Mouse (Mus musculus) limb, embryonic 10.5 days (tissue): ENCODE results near the gene Cryzl1. TPM values are rescaled to one million over a fixed set of nuclear protein-coding genes. Genes with fewer than 3 reads are reported as not detected.
A peak's percentile ranks its signal among the peaks of the same experiment; 100 is the strongest.

Source experiments
- DNase-seq: peaks from one replicate; pipeline ENCODE4 v3.0.0-alpha.2; 2017; ENCODE audit warnings: low spot score
- H3K27ac ChIP-seq: fragments of 300-500 bp; sonication (generic); 2 replicates; pipeline ENCODE4 v1.5.1; 2016; ENCODE audit warnings: mild to moderate bottlenecking
- H3K27me3 ChIP-seq: fragments of 300-500 bp; sonication (generic); 2 replicates; pipeline ENCODE4 v1.6.1; 2016; ENCODE audit warnings: low read depth, mild to moderate bottlenecking; ENCODE audit not compliant: poor library complexity, severe bottlenecking
- H3K36me3 ChIP-seq: fragments of 300-500 bp; sonication (generic); 2 replicates; pipeline ENCODE4 v1.6.1; 2016; ENCODE audit warnings: mild to moderate bottlenecking, moderate library complexity
- H3K4me1 ChIP-seq: fragments of 300-500 bp; sonication (generic); 2 replicates; pipeline ENCODE4 v1.6.1; 2016
- H3K4me3 ChIP-seq: fragments of 300-500 bp; sonication (generic); 2 replicates; pipeline ENCODE4 v1.5.1; 2016; ENCODE audit warnings: mild to moderate bottlenecking, moderate library complexity
- H3K9me3 ChIP-seq: fragments of 300-500 bp; sonication (generic); replicated peaks from 2 replicates; pipeline ENCODE4 v1.6.1; 2016; ENCODE audit warnings: mild to moderate bottlenecking
- WGBS: fragments of 180-500 bp; shearing (Covaris S2); methylation state at CpG from one replicate; pipeline ENCODE4 v1.1.7; 2016; 5-methylcytosine and 5-hydroxymethylcytosine counted together
- polyA plus RNA-seq: library from polyadenylated mRNA; unstranded; fragments of >200 nt; fragmentation: Nextera tagmentation; extraction: Ambion mirVana; gene quantifications from 2 replicates; pipeline ENCODE4 v1.2.1, GENCODE M21; 2016

Gene Cryzl1
- 54.5 and 61.3 TPM in 2 replicates for polyA plus RNA-seq

DNA sequence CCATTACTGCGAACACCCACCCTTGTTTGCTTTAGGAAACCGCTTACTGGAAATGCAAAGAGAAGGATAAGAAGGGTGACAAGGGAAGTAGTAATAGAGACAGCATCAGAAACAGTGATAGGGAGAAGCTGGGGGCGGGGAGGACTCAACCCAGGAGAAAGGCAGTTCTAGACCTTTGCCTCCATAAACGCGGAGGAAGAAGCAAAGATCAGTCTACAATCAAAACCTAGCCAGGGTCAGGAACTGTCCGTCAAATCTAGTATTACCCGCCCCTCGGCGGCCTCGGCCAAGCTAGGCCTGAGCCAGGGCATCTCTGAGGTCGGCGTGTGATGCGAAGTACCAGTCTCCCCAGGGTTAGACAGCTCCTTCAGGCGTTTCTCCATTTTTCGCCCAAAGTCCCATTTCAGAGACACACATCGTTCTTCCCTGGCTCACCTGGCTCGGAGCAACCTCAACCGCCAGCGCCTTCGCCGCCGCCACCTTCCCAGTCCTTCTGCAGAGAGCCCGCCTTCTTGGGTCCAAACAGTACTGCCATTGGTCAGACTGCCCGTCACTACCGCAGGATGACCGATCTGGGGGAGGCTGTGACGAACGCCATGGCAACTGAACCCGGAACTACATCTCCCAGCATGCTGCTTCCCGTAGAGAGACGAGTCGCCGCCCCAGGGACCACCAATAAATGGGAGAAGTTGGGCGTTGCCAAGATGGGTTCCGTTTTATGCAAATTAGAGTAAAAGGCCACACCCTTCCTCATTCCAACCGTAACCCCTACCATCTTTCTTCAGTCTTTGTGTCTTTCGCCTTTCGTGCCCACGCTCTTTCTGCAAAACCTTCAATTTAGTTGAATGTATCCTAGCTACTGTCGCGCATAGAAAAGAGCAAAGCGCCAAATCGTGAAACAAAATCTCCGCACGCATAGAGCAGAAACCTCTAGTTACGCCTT lies at the start of gene Cryzl1:
TSS of gene Cryzl1 (minus strand) at position 853 of the 943 bp plus-strand sequence.
- peak within 1 kb of the TSS; percentile 95 for H3K27ac ChIP-seq
- H3K27me3 ChIP-seq: no peaks in the 10 kb centered on the region
- 1% methylated on average over 46 of the region's 46 CpGs for WGBS
- H3K4me3 ChIP-seq: peak within 1 kb of the TSS; percentile 93
- no peaks in the 10 kb centered on the region for H3K36me3 ChIP-seq
- peaks cover 30% of the 10 kb centered on the region for H3K4me1 ChIP-seq
- DNase-seq: peak; percentile 94
- H3K9me3 ChIP-seq: no peaks in the 10 kb centered on the region

DNA sequence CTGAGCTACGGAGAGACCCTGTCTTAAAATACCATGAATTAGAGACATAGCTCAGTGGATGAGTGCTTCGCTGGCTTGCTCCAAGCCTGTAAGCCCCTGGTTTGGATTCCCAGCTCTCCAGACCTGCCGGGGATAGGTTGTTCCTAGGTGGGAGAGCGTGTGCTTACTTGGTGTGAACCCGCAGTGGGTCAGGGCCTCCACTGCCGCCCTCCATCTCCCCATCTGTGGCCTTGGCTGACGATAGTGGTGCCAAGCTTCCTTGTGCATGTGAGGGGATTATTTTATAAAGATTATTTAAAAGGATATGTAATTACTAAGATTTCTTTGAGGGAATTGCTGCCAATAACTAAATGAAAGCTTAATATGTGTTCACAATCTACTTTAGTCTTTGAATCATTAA lies 43.8 kb upstream of the Cryzl1 start:
- Histone ChIP-seq H3K36me3 (0 out of 2 replicates have a peak, but pooled peaks cover 4% of the 10 kb centered on the region), H3K27ac (no peak overlapping the region), H3K4me1 (no peaks in the 10 kb centered on the region), H3K27me3 (no peaks in the 10 kb centered on the region), H3K4me3 (no peak overlapping the region), H3K9me3 (no peaks in the 10 kb centered on the region)
- DNase-seq: no peak
- WGBS: 87% methylated on average over 7 of the region's 7 CpGs

DNA sequence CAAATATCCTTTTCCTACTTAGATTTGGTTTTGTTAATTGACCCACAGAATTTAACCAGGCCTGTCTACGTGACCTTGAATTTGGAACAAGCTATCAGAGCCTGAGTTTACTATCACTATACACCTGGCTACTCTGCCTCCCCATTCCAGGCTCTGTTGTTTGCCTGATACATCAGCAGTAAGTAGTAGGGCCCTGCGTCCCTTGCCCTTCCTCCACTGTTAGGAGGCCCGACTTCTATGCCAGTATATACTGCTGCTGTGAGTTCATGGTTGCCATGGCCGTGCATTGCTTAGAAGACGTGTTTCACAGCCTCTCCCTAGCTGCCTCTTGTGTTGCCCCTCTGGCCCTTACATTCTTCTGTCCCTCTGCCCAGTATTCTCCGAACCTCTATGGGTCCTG lies 42.6 kb upstream of the Cryzl1 start:
- Histone ChIP-seq H3K9me3 (no peaks in the 10 kb centered on the region), H3K27ac (no peak overlapping the region), H3K4me1 (peaks cover 5% of the 10 kb centered on the region; the same call in 1 of the 2 replicates), H3K36me3 (0 out of 2 replicates have a peak, but pooled peaks cover 4% of the 10 kb centered on the region), H3K27me3 (no peaks in the 10 kb centered on the region), H3K4me3 (no peak overlapping the region)
- WGBS: 88% methylated on average over 6 of the region's 6 CpGs
- no peak for DNase-seq

DNA sequence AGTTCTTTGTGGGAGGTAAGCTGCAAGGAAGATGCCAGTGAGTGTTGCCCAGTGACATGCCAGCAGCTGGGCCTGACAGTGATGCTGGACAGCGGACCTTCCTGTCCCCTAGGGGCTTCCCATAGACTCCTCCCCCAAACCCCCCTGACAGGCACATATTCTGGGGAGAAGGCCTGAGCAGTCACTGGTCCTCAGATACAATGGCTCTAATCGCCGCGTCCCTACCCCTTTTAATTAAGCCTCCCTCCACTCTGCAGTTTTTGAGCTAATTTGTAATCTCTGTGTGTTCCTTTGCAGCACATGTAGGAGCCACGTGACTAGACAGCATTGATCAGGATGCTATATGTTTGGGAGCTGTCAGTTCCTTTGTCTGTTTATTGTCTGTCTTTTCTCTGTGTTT lies 41.9 kb upstream of the Cryzl1 start:
- Histone ChIP-seq H3K9me3 (no peaks in the 10 kb centered on the region), H3K4me3 (no peak overlapping the region), H3K27ac (no peak overlapping the region), H3K4me1 (peaks cover 8% of the 10 kb centered on the region), H3K27me3 (no peaks in the 10 kb centered on the region), H3K36me3 (0 out of 2 replicates have a peak, but pooled peaks cover 4% of the 10 kb centered on the region)
- 67% methylated on average over 5 of the region's 5 CpGs for WGBS
- no peak for DNase-seq

DNA sequence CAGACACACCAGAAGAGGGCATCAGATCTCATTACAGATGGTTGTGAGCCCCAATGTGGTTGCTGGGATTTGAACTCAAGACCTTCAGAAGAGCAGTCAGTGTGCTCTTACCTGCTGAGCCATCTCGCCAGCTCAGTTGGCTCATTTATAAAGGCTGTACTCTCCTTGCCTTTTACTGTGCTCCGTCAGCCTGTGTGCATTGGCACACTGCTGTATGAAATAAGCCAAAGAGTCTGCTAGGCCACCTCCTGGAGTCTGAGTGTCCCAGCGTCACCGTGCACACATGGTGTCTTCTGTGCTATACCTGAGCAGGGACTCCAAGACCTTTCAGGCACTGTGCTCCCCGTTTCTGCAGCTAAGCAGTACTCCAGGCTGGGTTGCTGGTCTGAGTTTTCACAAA lies 41.1 kb upstream of the Cryzl1 start:
- WGBS: 94% methylated on average over 5 of the region's 5 CpGs
- Histone ChIP-seq H3K4me3 (no peak overlapping the region), H3K4me1 (peaks cover 8% of the 10 kb centered on the region), H3K36me3 (0 out of 2 replicates have a peak, but pooled peaks cover 4% of the 10 kb centered on the region), H3K27ac (no peak overlapping the region), H3K27me3 (no peaks in the 10 kb centered on the region), H3K9me3 (no peaks in the 10 kb centered on the region)
- no peak for DNase-seq

DNA sequence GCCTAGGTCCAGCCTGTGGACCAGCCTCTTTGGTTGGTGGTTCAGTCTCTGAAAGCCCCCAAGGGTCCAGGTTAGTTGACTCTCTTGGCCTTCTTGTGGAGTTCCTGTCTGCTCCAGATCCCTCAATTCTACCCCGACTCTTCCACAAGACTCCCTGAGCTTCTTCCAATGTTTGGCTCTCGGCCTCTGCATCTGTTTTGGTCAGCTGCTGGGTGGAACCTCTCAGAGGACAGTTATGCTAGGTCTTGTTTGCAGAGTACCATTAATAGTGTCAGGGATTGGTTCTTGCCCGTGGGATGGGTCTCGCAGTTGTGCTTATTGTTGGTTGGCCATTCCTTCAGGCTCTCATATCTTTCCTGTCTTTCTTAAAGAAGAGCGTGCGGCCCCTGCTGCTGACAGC lies 39.8 kb upstream of the Cryzl1 start:
- DNase-seq: no peak
- H3K36me3 ChIP-seq: 0 out of 2 replicates have a peak, but pooled peaks cover 4% of the 10 kb centered on the region
- H3K4me1 ChIP-seq: peaks cover 15% of the 10 kb centered on the region
- H3K27me3 ChIP-seq: no peaks in the 10 kb centered on the region
- H3K27ac ChIP-seq: no peak overlapping the region
- 94% methylated on average over 6 of the region's 6 CpGs for WGBS
- H3K4me3 ChIP-seq: no peak overlapping the region
- H3K9me3 ChIP-seq: no peaks in the 10 kb centered on the region

DNA sequence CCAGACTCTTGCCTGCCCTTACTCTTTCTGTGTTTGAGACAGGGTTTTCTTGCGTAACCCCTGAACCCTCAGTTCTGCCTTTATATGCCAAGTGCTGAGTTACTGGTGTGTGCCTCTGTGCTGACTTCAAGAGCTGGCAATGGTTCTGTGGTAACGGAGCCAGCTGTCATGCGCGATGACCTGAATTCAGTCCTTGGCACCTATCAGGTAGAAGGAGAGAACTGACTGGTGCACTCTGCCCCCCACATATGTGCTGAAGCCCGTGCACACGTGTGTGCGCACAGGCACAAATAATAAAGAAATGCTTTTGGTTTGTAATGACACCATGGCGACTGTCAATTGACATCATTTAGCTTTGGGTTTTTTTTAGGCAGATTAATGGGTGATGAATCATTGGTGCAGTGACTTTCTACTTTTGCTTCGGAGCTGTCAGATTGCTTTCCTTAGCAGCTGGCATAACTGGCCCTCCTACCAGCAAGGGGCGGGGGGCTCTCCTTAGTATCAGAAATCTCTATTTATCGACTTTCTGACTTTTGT lies 38.5 kb upstream of the Cryzl1 start:
- peaks cover 15% of the 10 kb centered on the region for H3K4me1 ChIP-seq
- H3K27ac ChIP-seq: no peak overlapping the region
- DNase-seq: no peak
- H3K9me3 ChIP-seq: no peaks in the 10 kb centered on the region
- no peak overlapping the region for H3K4me3 ChIP-seq
- no peaks in the 10 kb centered on the region for H3K27me3 ChIP-seq
- WGBS: 92% methylated on average over 11 of the region's 11 CpGs
- 0 out of 2 replicates have a peak, but pooled peaks cover 4% of the 10 kb centered on the region for H3K36me3 ChIP-seq

DNA sequence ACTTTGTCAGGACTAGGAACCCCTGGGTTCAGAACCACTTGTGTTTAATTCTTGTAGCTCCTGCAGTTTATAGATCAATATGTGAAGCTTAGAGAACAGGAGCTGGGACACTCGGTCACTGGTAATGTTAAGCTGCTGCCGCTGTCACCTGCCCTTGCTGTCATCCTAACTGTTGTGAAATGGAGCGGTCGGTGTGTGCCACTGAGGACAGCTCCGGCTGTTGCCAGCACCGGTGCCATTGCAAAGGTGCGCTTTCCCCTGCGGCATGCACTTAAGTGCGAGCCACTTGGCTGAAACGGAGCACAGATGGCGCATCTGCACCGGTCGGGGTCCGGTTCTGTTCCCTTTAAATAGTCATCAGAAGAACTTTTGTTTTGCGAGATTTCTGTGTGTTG lies 37.0 kb upstream of the Cryzl1 start:
- 90% methylated on average over 15 of the region's 15 CpGs for WGBS
- Histone ChIP-seq H3K4me3 (no peak overlapping the region), H3K36me3 (peaks cover 4% of the 10 kb centered on the region; the same call in 1 of the 2 replicates)

DNA sequence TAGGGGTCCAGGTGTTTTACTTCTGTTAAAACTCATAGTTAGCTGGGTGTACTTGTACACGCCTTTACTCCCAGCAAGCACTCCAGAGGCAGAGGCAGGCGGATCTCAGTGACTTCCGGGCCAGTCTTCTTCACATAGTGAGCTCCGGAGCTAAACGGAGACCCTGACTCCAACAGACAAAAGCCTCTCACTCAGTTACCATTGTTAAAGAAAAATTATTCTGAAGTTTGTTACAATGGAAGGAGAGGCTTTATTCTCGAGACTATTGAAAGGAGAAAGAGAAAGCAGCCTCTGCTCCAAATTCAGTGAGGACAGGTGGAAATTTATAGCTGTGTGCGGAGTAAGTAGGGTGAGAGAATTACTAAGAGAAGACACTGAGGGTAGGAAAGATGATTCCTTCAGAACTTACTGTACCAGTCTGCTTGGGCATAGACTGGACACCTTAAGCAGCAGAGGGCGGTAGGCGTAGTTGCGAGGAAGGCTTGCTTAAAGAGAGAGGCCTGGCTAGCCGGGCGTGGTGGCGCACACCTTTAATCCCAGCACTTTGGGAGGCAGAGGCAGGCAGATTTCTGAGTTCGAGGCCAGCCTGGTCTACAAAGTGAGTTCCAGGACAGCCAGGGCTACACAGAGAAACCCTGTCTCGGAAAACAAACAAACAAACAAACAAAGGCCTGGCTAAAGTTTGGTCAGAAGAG lies 36.5 kb upstream of the Cryzl1 start:
- 94% methylated on average over 15 of the region's 15 CpGs for WGBS
- Histone ChIP-seq H3K27me3 (no peaks in the 10 kb centered on the region), H3K4me3 (no peak overlapping the region), H3K27ac (no peak overlapping the region), H3K9me3 (no peaks in the 10 kb centered on the region), H3K36me3 (peaks cover 7% of the 10 kb centered on the region; the same call in 1 of the 2 replicates), H3K4me1 (peaks cover 15% of the 10 kb centered on the region)
- DNase-seq: no peak

More for the DNA sequence above, 37.0 kb upstream of the Cryzl1 start:
- Histone ChIP-seq H3K9me3 (no peaks in the 10 kb centered on the region), H3K27ac (no peak overlapping the region), H3K4me1 (peaks cover 15% of the 10 kb centered on the region), H3K27me3 (no peaks in the 10 kb centered on the region)
- DNase-seq: no peak

DNA sequence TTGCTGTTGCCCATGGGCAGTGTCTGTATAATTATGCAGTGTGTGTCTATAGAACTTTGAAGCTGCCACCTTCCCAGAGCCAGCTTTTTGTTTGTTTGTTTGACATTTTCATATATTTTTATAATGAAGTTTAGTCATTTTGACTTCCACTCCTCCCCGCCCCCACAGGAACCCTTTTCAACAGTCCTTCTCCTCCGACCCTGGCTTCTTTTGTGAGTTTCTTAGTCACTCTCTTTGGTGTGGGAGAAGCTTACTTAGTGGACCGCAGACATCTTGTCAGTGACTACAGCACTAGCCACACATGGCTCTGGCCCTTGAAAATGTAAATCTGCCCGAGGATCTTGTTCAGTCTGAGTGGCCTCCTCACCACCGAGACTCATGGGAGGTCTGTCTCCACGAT lies 35.6 kb upstream of the Cryzl1 start:
- no peak overlapping the region for H3K4me3 ChIP-seq
- H3K36me3 ChIP-seq: peaks cover 7% of the 10 kb centered on the region; the same call in 1 of the 2 replicates
- H3K4me1 ChIP-seq: peaks cover 15% of the 10 kb centered on the region
- no peaks in the 10 kb centered on the region for H3K27me3 ChIP-seq
- WGBS: 85% methylated on average over 6 of the region's 6 CpGs
- H3K27ac ChIP-seq: no peak overlapping the region
- no peaks in the 10 kb centered on the region for H3K9me3 ChIP-seq
- no peak for DNase-seq

DNA sequence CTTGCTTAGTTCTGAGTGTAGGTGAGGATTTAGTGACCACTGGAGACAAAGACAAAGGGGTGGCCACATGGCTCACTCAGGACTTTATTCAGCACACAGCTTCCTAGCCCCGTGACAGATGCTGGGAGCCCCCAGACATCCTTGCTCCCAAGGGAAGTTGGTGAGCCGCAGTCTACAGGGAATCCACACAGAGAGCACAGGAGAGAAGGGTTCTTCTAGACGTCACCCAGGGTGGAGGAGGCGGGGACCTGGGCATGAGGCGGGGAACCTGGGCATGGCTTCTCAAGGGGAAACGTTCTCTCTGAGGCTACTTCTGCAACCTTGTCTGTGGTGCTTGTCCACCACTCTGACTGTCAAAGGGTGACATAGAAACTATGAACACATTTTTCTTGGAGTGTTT lies 35.2 kb upstream of the Cryzl1 start:
- peaks cover 7% of the 10 kb centered on the region; the same call in 1 of the 2 replicates for H3K36me3 ChIP-seq
- H3K4me3 ChIP-seq: no peak overlapping the region
- DNase-seq: no peak
- no peaks in the 10 kb centered on the region for H3K9me3 ChIP-seq
- H3K4me1 ChIP-seq: peaks cover 15% of the 10 kb centered on the region
- no peaks in the 10 kb centered on the region for H3K27me3 ChIP-seq
- WGBS: 68% methylated on average over 6 of the region's 6 CpGs
- peak overlapping the region; percentile 50; the same call in 1 of the 2 replicates for H3K27ac ChIP-seq

DNA sequence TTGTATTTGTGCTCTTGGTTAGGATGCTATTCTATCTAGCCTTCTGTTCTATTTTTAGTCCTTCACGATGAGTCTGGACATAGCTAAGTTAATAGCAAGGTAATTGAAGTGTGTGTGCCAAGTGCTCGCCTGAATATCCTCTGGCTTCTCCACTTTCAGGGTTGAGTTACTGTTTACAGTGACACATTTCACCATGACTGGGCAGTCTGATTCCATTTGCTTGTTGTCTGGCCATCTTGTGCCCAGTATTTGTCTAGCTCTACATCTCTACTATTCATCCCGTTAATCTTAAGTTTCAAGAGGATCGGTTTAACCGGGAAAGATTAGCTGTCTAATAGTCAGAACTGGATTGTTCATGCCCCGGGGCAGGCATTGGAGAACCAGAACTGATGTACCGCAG lies 33.7 kb upstream of the Cryzl1 start:
- WGBS: 79% methylated on average over 7 of the region's 7 CpGs
- Histone ChIP-seq H3K27ac (no peak overlapping the region), H3K9me3 (no peaks in the 10 kb centered on the region), H3K4me1 (peaks cover 15% of the 10 kb centered on the region), H3K4me3 (no peak overlapping the region), H3K36me3 (peaks cover 3% of the 10 kb centered on the region; the same call in 1 of the 2 replicates), H3K27me3 (no peaks in the 10 kb centered on the region)
- no peak for DNase-seq
